Mouse (Mus musculus) bone marrow macrophage, adult 2 months (primary cell): ENCODE data around the gene Olfr798. TPM values are rescaled to one million over a fixed set of nuclear protein-coding genes. Genes with fewer than 3 reads are reported as not detected.

Experiments
- H3K27ac ChIP-seq: 2 replicates; pipeline ENCODE4 v1.5.1; 2012; ENCODE audit warnings: low read depth, low read length; ENCODE audit not compliant: insufficient read depth
- H3K4me1 ChIP-seq: 2 replicates; pipeline ENCODE4 v1.6.1; 2012; ENCODE audit warnings: low read length; ENCODE audit not compliant: control insufficient read depth, insufficient read depth
- H3K4me3 ChIP-seq: 2 replicates; pipeline ENCODE4 v1.5.1; 2012; ENCODE audit warnings: mild to moderate bottlenecking, low read length, moderate library complexity; ENCODE audit not compliant: insufficient read depth
- CTCF ChIP-seq: IDR thresholded peaks from 2 replicates; pipeline ENCODE4 v1.5.1; 2012; ENCODE audit warnings: low read depth, mild to moderate bottlenecking, low read length, moderate library complexity
- POLR2A ChIP-seq: IDR thresholded peaks from 2 replicates; pipeline ENCODE4 v1.6.1; 2012; ENCODE audit warnings: mild to moderate bottlenecking, low read depth, low read length, borderline replicate concordance
- polyA plus RNA-seq: library from polyadenylated mRNA; stranded (reverse); fragments of >200 nt; gene quantifications from 2 replicates; pipeline ENCODE4 v1.2.4, GENCODE M21; 2012; ENCODE audit not compliant: missing spikeins, insufficient read depth, insufficient read length

The Olfr798 gene
- not detected in 2 replicates for polyA plus RNA-seq

DNA sequence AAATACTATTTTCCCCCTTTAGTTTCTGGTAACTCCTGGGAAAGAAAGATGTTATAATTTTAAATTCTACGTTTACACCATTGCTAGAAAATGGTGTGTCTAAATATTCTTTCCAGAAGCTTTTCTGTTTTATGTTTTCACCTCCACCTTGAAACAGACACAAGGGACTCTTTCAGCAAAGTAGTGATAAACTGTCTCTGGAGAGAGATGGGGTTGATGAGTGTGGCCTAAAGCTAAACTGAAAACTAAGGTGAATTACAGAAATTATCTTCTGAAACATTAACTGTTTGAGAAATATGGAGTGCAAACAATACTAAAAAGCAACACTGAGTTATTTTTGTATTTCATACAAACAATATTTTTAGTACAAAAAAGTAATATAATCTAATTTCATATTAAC lies at the start of gene Olfr798:
TSS of gene Olfr798 (minus strand) at position 101 of the 400 bp plus-strand sequence.
- TF ChIP-seq CTCF (no peak), POLR2A (no peak)
- Histone ChIP-seq H3K4me3 (no peak within 1 kb of the TSS), H3K4me1 (no peaks in the 10 kb centered on the region), H3K27ac (no peak within 1 kb of the TSS)

DNA sequence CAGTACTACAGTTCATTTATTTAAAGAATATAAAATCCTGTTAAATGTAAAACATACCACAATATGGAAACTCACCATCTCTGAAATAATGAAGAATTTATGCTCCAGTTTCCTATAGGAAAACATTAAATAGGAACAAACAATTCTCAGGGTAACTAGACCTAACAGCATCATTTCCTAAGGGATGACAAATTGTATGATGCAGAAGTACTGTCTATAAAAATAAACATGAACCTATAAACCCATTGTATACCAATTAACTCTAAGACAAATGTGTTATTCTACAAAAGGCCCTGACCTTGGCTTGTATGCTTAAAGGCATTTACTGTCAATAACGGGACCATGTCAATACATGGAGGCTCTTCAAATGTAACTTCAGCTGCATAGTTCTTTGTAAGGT lies 46.0 kb upstream of the Olfr798 start, which contains the start of gene Olfr801:
TSS of gene Olfr801 (minus strand) at position 101 of the 400 bp plus-strand sequence.
- no peak within 1 kb of the TSS for H3K27ac ChIP-seq
- no peaks in the 10 kb centered on the region for H3K4me1 ChIP-seq
- TF ChIP-seq CTCF (no peak), POLR2A (no peak)
- H3K4me3 ChIP-seq, result no peak within 1 kb of the TSS

DNA sequence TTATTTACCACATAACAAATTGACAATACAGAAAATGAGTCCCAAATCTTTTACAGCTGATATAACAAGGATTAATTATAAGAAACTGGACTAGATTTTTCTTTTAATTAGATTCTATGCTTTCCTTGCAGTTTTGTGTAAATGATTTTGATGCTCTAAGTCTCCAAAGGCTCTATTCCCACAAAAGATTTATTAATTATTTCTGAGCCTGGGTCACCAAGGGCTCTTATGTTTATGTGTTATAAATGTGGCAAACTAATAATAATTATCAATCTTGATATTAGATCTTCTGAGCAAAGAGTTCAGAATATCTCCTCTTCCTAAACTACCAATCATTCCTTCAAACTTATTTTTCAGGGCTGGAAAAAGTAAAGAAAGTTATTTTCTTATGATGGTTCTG lies 29.7 kb upstream of the Olfr798 start, which contains the start of gene Olfr800:
TSS of gene Olfr800 (plus strand) at position 301 of the 400 bp plus-strand sequence.
- H3K4me3 ChIP-seq, result no peak within 1 kb of the TSS
- no peaks in the 10 kb centered on the region for H3K4me1 ChIP-seq
- TF ChIP-seq POLR2A (no peak), CTCF (no peak)
- H3K27ac ChIP-seq, result no peak within 1 kb of the TSS

- no peak overlapping the region for H3K4me3 ChIP-seq
- TF ChIP-seq POLR2A (no peak), CTCF (no peak)
- no peaks in the 10 kb centered on the region for H3K4me1 ChIP-seq
- no peak overlapping the region for H3K27ac ChIP-seq
These were observed 24.0 kb upstream of the Olfr798 start for GRCm38 (mm10) chr10:129651763-129652162.

- H3K4me3 ChIP-seq, result no peak within 1 kb of the TSS
- no peak within 1 kb of the TSS for H3K27ac ChIP-seq
- H3K4me1 ChIP-seq, result no peaks in the 10 kb centered on the region
- no peak for TF ChIP-seq POLR2A
- TF ChIP-seq CTCF, result no peak
These were observed 9.4 kb upstream of the Olfr798 start, which contains the start of gene Olfr799 for GRCm38 (mm10) chr10:129637184-129637583. TSS of gene Olfr799 (plus strand) at chr10:129637484.

- H3K4me1 ChIP-seq, result no peaks in the 10 kb centered on the region
- H3K4me3 ChIP-seq, result no peak overlapping the region
- H3K27ac ChIP-seq, result no peak overlapping the region
- no peak for TF ChIP-seq POLR2A
- TF ChIP-seq CTCF, result no peak
These were observed 4.5 kb downstream of the Olfr798 start for GRCm38 (mm10) chr10:129623251-129623650.

DNA sequence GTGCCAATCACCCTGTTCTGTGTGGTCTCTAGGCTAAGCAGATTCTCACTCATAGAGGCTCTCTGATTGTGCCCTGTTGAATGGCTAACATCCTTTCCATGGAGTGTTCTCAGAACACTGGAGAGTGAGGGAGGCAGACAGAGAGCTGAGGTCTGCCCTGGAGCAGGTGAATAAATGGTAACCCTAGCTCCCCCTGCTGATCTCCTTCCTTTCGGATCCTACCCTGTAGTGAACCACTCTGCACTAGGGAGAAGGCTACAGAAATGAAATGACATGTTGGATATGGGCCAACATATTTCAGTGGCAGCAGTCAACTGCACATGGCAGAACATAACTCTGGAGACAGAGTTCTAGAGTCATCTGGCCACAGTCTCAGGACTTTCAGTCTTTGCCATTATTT lies 6.0 kb downstream of the Olfr798 start:
- no peak overlapping the region for H3K4me3 ChIP-seq
- no peaks in the 10 kb centered on the region for H3K4me1 ChIP-seq
- no peak for TF ChIP-seq POLR2A
- no peak for TF ChIP-seq CTCF
- H3K27ac ChIP-seq, result no peak overlapping the region

DNA sequence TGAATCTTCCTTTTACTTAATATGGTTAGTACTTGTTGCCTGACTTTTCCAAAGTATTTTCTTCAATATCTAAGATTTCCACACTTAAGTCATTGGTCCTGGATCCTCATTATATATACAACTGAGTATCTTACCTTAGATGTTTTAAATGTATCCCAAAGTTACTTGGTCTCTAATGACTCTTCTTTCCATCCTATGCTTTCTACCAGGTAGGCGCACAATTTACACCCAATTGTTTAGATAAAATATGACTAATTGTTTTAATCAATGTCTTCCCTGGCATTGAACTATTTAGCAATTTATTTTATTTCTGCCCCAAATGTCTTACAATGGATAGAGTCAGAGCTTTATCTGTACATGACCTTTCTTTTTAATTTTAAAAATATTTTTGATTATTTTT lies 15.3 kb downstream of the Olfr798 start, which contains the start of gene Olfr796:
TSS of gene Olfr796 (minus strand) at position 101 of the 400 bp plus-strand sequence.
- TF ChIP-seq CTCF (no peak), POLR2A (no peak)
- Histone ChIP-seq H3K4me1 (no peaks in the 10 kb centered on the region), H3K27ac (no peak within 1 kb of the TSS), H3K4me3 (no peak within 1 kb of the TSS)

GRCm38 (mm10) chr10:129577066-129577465 lies 50.7 kb downstream of the Olfr798 start:
- no peak for TF ChIP-seq POLR2A
- TF ChIP-seq CTCF, result no peak

More at GRCm38 (mm10) chr10:129577066-129577465, 50.7 kb downstream of the Olfr798 start:
- H3K4me1 ChIP-seq, result no peaks in the 10 kb centered on the region
- H3K27ac ChIP-seq, result no peak overlapping the region
- no peak overlapping the region for H3K4me3 ChIP-seq

Other genes starting within 250 kb of the Olfr798 start
- not detected in 2 replicates for gene Olfr784, start 243.9 kb downstream of the Olfr798 start, polyA plus RNA-seq
- not detected in 2 replicates for gene Olfr785, start 222.5 kb downstream of the Olfr798 start, polyA plus RNA-seq
- not detected in 2 replicates for gene Olfr786, start 200.6 kb downstream of the Olfr798 start, polyA plus RNA-seq
- gene Olfr787, start 166.1 kb downstream of the Olfr798 start, polyA plus RNA-seq, result not detected in 2 replicates
- gene Olfr788, start 156.9 kb downstream of the Olfr798 start, polyA plus RNA-seq, result not detected in 2 replicates
- gene Olfr789, start 143.2 kb downstream of the Olfr798 start, polyA plus RNA-seq, result not detected in 2 replicates
- not detected in 2 replicates for gene Olfr790, start 129.4 kb downstream of the Olfr798 start, polyA plus RNA-seq
- gene Olfr791, start 106.1 kb downstream of the Olfr798 start, polyA plus RNA-seq, result not detected in 2 replicates
- not detected in 2 replicates for gene Olfr792, start 88.8 kb downstream of the Olfr798 start, polyA plus RNA-seq
- not detected in 2 replicates for gene Olfr794, start 60.3 kb downstream of the Olfr798 start, polyA plus RNA-seq
- gene Olfr796, start 15.4 kb downstream of the Olfr798 start, polyA plus RNA-seq, result 0.23 TPM in 1 of 2 replicates, not detected in the other
- gene Olfr799, start 9.6 kb upstream of the Olfr798 start, polyA plus RNA-seq, result not detected in 2 replicates
- not detected in 2 replicates for gene Olfr800, start 29.8 kb upstream of the Olfr798 start, polyA plus RNA-seq
- gene Olfr801, start 45.9 kb upstream of the Olfr798 start, polyA plus RNA-seq, result not detected in 2 replicates
- not detected in 2 replicates for gene Olfr802, start 60.2 kb upstream of the Olfr798 start, polyA plus RNA-seq
- gene Olfr803, start 66.4 kb upstream of the Olfr798 start, polyA plus RNA-seq, result not detected in 2 replicates
- 0.31 TPM in 1 of 2 replicates, not detected in the other for gene Olfr804, start 75.3 kb upstream of the Olfr798 start, polyA plus RNA-seq
- not detected in 2 replicates for gene Olfr805, start 101.4 kb upstream of the Olfr798 start, polyA plus RNA-seq
- not detected in 2 replicates for gene Olfr806, start 114.0 kb upstream of the Olfr798 start, polyA plus RNA-seq
- gene Olfr807, start 129.9 kb upstream of the Olfr798 start, polyA plus RNA-seq, result not detected in 2 replicates
- 0.17 TPM in 1 of 2 replicates, not detected in the other for gene Olfr808, start 137.5 kb upstream of the Olfr798 start, polyA plus RNA-seq
- not detected in 2 replicates for gene Olfr809, start 146.7 kb upstream of the Olfr798 start, polyA plus RNA-seq
- not detected in 2 replicates for gene Olfr810, start 167.0 kb upstream of the Olfr798 start, polyA plus RNA-seq
- not detected in 2 replicates for gene Olfr811, start 176.5 kb upstream of the Olfr798 start, polyA plus RNA-seq
- not detected in 2 replicates for gene Olfr812, start 218.2 kb upstream of the Olfr798 start, polyA plus RNA-seq
- gene Olfr813, start 227.4 kb upstream of the Olfr798 start, polyA plus RNA-seq, result not detected in 2 replicates